Mouse (Mus musculus) thymus, adult 2 months (tissue): Measurements from ENCODE around the gene Papolb.

ENCODE experiments used
- CTCF ChIP-seq: fragments of 200-500 bp; IDR thresholded peaks from 2 replicates; pipeline ENCODE4 v1.5.1; 2012; ENCODE audit warnings: mild to moderate bottlenecking, control low read depth, low read length, moderate library complexity, borderline replicate concordance; ENCODE audit not compliant: control insufficient read depth, poor library complexity, insufficient read depth; ENCODE audit errors: extremely low read depth
- POLR2A ChIP-seq: fragments of 200-500 bp; IDR thresholded peaks from 2 replicates; pipeline ENCODE4 v1.6.1; 2012; ENCODE audit warnings: mild to moderate bottlenecking, low read length, control low read depth, moderate library complexity; ENCODE audit not compliant: control insufficient read depth, poor library complexity, insufficient read depth; ENCODE audit errors: extremely low read depth

DNA sequence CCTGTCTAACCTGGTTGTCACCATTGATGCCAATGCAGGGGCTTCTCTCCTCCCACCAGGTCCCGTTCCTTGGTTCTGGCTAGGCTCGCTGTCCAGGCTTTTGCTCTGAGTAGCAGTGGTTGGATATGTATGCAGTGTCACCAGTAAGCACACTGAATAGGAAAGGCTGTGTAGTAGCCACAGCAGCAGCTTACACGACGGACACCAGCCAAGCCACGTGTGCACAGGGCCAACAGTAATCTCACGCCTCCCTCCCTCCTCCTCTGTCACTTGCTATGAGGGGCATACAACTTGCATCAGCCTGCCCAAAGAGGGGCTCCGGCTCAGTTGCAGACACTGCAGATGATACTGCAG is 19.8 kb downstream of the Papolb start:
- TF ChIP-seq CTCF (no peak), POLR2A (no peak)
